Mouse (Mus musculus) heart, postnatal 0 days (tissue): ENCODE measurements around the gene Ctdnep1.

Experiments
- CTCF ChIP-seq: IDR thresholded peaks from 2 replicates; pipeline ENCODE4 v1.5.1; 2016; ENCODE audit warnings: antibody characterized with exemption, control low read depth, low read depth
- EP300 ChIP-seq: IDR thresholded peaks from 2 replicates; pipeline ENCODE4 v1.6.1; 2016; ENCODE audit warnings: antibody characterized with exemption, low read depth

DNA sequence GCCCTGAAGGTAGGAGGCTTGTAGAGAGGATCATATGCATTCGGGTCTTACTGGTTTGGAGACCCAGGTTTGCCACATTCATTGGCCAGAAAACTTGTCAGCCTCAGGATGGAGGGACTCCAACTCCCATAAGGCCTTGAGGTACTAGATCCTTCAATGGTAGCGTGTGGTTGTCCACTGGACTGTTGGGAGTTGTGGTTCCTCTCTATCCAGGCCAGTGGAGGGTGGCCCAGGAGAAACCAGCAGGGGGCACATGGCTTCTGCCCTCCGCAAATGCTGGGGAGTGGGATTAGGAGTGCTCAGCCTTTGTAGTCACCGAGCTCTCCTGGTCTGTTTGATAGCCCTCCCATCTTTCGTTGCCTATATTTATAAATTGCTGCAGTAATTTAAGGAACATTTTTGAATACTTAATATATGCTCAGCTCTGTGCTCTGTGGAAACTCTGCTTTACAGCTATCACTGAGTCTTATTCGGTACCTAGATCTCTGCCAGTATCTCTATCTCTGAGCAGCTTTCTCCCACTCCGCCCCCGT is 39.8 kb downstream of the Ctdnep1 start:
- TF ChIP-seq CTCF (peak; percentile 70), EP300 (no peak)
